Mouse (Mus musculus): Measurements from ENCODE around the gene Gm11444. TPM values are rescaled to one million over a fixed set of nuclear protein-coding genes. Genes with fewer than 3 reads are reported as not detected.

The Gm11444 gene
- polyA plus RNA-seq, 1 experiment from 2014 or later = not detected

DNA sequence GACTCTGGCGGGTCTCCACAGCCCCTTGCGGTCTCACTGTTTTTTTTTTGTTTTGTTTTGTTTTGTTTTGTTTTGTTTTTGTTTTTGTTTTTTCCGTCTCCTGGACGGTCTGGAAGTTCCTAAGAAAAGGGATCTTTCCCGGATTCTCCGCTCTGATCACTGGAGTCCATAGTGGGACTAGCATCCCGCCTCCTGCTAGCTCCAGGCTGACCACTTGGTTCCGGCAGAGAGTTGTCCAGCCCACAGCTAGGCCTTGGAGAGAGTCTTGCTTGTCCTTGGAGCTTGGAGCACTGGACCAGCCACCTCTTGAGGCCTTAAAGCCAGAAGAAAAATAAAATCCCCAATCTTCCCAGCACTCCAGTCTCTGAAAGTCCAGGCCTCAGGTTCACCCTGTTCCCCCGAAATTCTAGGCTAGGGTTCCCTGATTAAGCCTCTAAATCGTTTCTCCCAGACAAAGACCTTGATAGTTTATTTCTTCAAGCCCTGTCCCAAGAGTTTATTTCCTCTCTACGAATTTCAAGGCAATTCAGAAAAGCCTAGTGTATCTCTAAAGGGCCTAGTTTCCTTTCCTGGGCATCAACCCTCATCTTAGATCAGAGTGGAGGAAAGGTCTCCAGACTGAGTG lies 16.3 kb downstream of the Gm11444 start:
- Histone ChIP-seq H3K36me3 (ENCODE audit: control insufficient read depth, insufficient read depth, low read length) (peaks cover 30% of the 10 kb centered on the region), H3K9ac (ENCODE audit: low read depth, low read length) (peak overlapping the region; percentile 97), H3K9me3 (ENCODE audit: control insufficient read depth, low read length) (no peaks in the 10 kb centered on the region), H3K27ac (ENCODE audit: low read depth, low read length) (peak overlapping the region; percentile 88), H3K4me3 (ENCODE audit: low read length) (peak overlapping the region; percentile 73), H3K4me1 (ENCODE audit: control insufficient read depth, insufficient read depth, low read length) (peaks cover 21% of the 10 kb centered on the region), H3K4me2 (replicated peaks; ENCODE audit: low read depth, low read length) (peak overlapping the region; percentile 78), H3K27me3 (ENCODE audit: control insufficient read depth, insufficient read depth, low read length) (peaks cover 39% of the 10 kb centered on the region; the same call in 1 of the 2 replicates)
- no peak for ATAC-seq (ENCODE audit: low FRiP score, low TSS enrichment)
- 2% methylated on average over 11 of the region's 11 CpGs for WGBS

DNA sequence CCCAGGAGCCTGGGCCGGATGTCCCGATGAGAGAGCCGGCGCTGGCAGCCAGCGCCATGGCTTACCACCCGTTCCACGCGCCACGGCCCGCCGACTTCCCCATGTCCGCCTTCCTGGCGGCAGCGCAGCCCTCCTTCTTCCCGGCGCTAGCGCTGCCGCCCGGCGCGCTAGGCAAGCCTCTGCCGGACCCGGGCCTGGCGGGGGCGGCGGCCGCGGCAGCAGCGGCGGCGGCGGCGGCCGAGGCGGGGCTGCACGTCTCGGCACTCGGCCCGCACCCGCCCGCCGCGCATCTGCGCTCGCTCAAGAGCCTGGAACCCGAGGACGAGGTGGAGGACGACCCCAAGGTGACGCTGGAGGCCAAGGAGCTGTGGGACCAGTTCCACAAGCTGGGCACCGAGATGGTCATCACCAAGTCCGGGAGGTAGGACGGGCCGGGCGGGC lies 17.0 kb downstream of the Gm11444 start:
- H3K36me3 ChIP-seq (ENCODE audit: control insufficient read depth, insufficient read depth, low read length) = peaks cover 25% of the 10 kb centered on the region

GRCm38 (mm10) chr11:85832231-85832924 lies 17.8 kb downstream of the Gm11444 start, which contains the start of gene Tbx2:
Gene Tbx2, plus strand, starts transcription at chr11:85832551.
- ATAC-seq (ENCODE audit: low FRiP score, low TSS enrichment) = peak; percentile 88
- H3K9me3 ChIP-seq (ENCODE audit: control insufficient read depth, low read length) = no peaks in the 10 kb centered on the region
- H3K4me1 ChIP-seq (ENCODE audit: control insufficient read depth, insufficient read depth, low read length) = peaks cover 25% of the 10 kb centered on the region
- WGBS = under 1% methylated on average over 40 of the region's 52 CpGs
- peak within 1 kb of the TSS; percentile 78 for H3K4me2 ChIP-seq (replicated peaks; ENCODE audit: low read depth, low read length)
- peak within 1 kb of the TSS; percentile 88 for H3K27ac ChIP-seq (ENCODE audit: low read depth, low read length)
- peak within 1 kb of the TSS; percentile 97 for H3K9ac ChIP-seq (ENCODE audit: low read depth, low read length)
- H3K27me3 ChIP-seq (ENCODE audit: control insufficient read depth, insufficient read depth, low read length) = peaks cover 42% of the 10 kb centered on the region; the same call in 1 of the 2 replicates
- peak within 1 kb of the TSS; percentile 73 for H3K4me3 ChIP-seq (ENCODE audit: low read length)
- H3K36me3 ChIP-seq (ENCODE audit: control insufficient read depth, insufficient read depth, low read length) = peaks cover 17% of the 10 kb centered on the region

More for the DNA sequence above, 17.0 kb downstream of the Gm11444 start:
- Histone ChIP-seq H3K4me2 (replicated peaks; ENCODE audit: low read depth, low read length) (peak overlapping the region; percentile 78), H3K4me3 (ENCODE audit: low read length) (peak overlapping the region; percentile 73), H3K27me3 (ENCODE audit: control insufficient read depth, insufficient read depth, low read length) (peaks cover 41% of the 10 kb centered on the region; the same call in 1 of the 2 replicates), H3K9me3 (ENCODE audit: control insufficient read depth, low read length) (no peaks in the 10 kb centered on the region), H3K27ac (ENCODE audit: low read depth, low read length) (peak overlapping the region; percentile 88), H3K4me1 (ENCODE audit: control insufficient read depth, insufficient read depth, low read length) (peaks cover 25% of the 10 kb centered on the region), H3K9ac (ENCODE audit: low read depth, low read length) (peak overlapping the region; percentile 97)
- no peak for ATAC-seq (ENCODE audit: low FRiP score, low TSS enrichment)
- WGBS = 0% methylated on average over 30 of the region's 54 CpGs

GRCm38 (mm10) chr11:85831656-85832230 lies 18.4 kb downstream of the Gm11444 start:
- no peak for ATAC-seq (ENCODE audit: low FRiP score, low TSS enrichment)
- under 1% methylated on average over 33 of the region's 33 CpGs for WGBS
- Histone ChIP-seq H3K9ac (ENCODE audit: low read depth, low read length) (peak overlapping the region; percentile 71), H3K4me2 (replicated peaks; ENCODE audit: low read depth, low read length) (peak overlapping the region; percentile 78), H3K27ac (ENCODE audit: low read depth, low read length) (peak overlapping the region; percentile 88), H3K27me3 (ENCODE audit: control insufficient read depth, insufficient read depth, low read length) (peaks cover 42% of the 10 kb centered on the region; the same call in 1 of the 2 replicates), H3K36me3 (ENCODE audit: control insufficient read depth, insufficient read depth, low read length) (peaks cover 14% of the 10 kb centered on the region), H3K4me3 (ENCODE audit: low read length) (peak overlapping the region; percentile 73), H3K4me1 (ENCODE audit: control insufficient read depth, insufficient read depth, low read length) (peaks cover 29% of the 10 kb centered on the region), H3K9me3 (ENCODE audit: control insufficient read depth, low read length) (no peaks in the 10 kb centered on the region)

- peak overlapping the region; percentile 88 for H3K27ac ChIP-seq (ENCODE audit: low read depth, low read length)
- H3K4me1 ChIP-seq (ENCODE audit: control insufficient read depth, insufficient read depth, low read length) = peaks cover 36% of the 10 kb centered on the region
- WGBS = 3% methylated on average over 17 of the region's 17 CpGs
- peak overlapping the region; percentile 73 for H3K4me3 ChIP-seq (ENCODE audit: low read length)
- H3K36me3 ChIP-seq (ENCODE audit: control insufficient read depth, insufficient read depth, low read length) = peaks cover 11% of the 10 kb centered on the region
- no peak for ATAC-seq (ENCODE audit: low FRiP score, low TSS enrichment)
- H3K9me3 ChIP-seq (ENCODE audit: control insufficient read depth, low read length) = no peaks in the 10 kb centered on the region
- peaks cover 38% of the 10 kb centered on the region for H3K27me3 ChIP-seq (ENCODE audit: control insufficient read depth, insufficient read depth, low read length)
- H3K4me2 ChIP-seq (replicated peaks; ENCODE audit: low read depth, low read length) = peak overlapping the region; percentile 78
- H3K9ac ChIP-seq (ENCODE audit: low read depth, low read length) = peak overlapping the region; percentile 71
Measured at GRCm38 (mm10) chr11:85830901-85831341, 19.2 kb downstream of the Gm11444 start.

- Histone ChIP-seq H3K4me1 (ENCODE audit: control insufficient read depth, insufficient read depth, low read length) (peaks cover 47% of the 10 kb centered on the region), H3K4me3 (ENCODE audit: low read length) (peak overlapping the region; percentile 73), H3K4me2 (replicated peaks; ENCODE audit: low read depth, low read length) (peak overlapping the region; percentile 78), H3K27me3 (ENCODE audit: control insufficient read depth, insufficient read depth, low read length) (peaks cover 29% of the 10 kb centered on the region), H3K9ac (ENCODE audit: low read depth, low read length) (peak overlapping the region; percentile 71), H3K36me3 (ENCODE audit: control insufficient read depth, insufficient read depth, low read length) (peaks cover 3% of the 10 kb centered on the region), H3K27ac (ENCODE audit: low read depth, low read length) (peak overlapping the region; percentile 88), H3K9me3 (ENCODE audit: control insufficient read depth, low read length) (no peaks in the 10 kb centered on the region)
- ATAC-seq (ENCODE audit: low FRiP score, low TSS enrichment) = peak; percentile 17
- 1% methylated on average over 59 of the region's 61 CpGs for whole genome bisulfite sequencing
Measured at GRCm38 (mm10) chr11:85829520-85830440, 20.4 kb downstream of the Gm11444 start.

- H3K4me1 ChIP-seq (ENCODE audit: control insufficient read depth, insufficient read depth, low read length) = peaks cover 49% of the 10 kb centered on the region
- H3K36me3 ChIP-seq (ENCODE audit: control insufficient read depth, insufficient read depth, low read length) = no peaks in the 10 kb centered on the region
- peak overlapping the region; percentile 78 for H3K4me2 ChIP-seq (replicated peaks; ENCODE audit: low read depth, low read length)
- H3K9me3 ChIP-seq (ENCODE audit: control insufficient read depth, low read length) = no peaks in the 10 kb centered on the region
- no peak for ATAC-seq (ENCODE audit: low FRiP score, low TSS enrichment)
- peak overlapping the region; percentile 73 for H3K4me3 ChIP-seq (ENCODE audit: low read length)
- peak overlapping the region; percentile 88 for H3K27ac ChIP-seq (ENCODE audit: low read depth, low read length)
- peak overlapping the region; percentile 71 for H3K9ac ChIP-seq (ENCODE audit: low read depth, low read length)
- H3K27me3 ChIP-seq (ENCODE audit: control insufficient read depth, insufficient read depth, low read length) = peaks cover 26% of the 10 kb centered on the region
- WGBS = 11% methylated on average over 38 of the region's 38 CpGs
Measured at GRCm38 (mm10) chr11:85828691-85829519, 21.2 kb downstream of the Gm11444 start.

Data from kidney, embryonic 14.5 days (tissue).